Mouse (Mus musculus): ENCODE results near the gene Agtrap. TPM values are rescaled to one million over a fixed set of nuclear protein-coding genes. Genes with fewer than 3 reads are reported as not detected.

The Agtrap gene
- polyA plus RNA-seq, 1 experiment = 34.7 TPM

DNA sequence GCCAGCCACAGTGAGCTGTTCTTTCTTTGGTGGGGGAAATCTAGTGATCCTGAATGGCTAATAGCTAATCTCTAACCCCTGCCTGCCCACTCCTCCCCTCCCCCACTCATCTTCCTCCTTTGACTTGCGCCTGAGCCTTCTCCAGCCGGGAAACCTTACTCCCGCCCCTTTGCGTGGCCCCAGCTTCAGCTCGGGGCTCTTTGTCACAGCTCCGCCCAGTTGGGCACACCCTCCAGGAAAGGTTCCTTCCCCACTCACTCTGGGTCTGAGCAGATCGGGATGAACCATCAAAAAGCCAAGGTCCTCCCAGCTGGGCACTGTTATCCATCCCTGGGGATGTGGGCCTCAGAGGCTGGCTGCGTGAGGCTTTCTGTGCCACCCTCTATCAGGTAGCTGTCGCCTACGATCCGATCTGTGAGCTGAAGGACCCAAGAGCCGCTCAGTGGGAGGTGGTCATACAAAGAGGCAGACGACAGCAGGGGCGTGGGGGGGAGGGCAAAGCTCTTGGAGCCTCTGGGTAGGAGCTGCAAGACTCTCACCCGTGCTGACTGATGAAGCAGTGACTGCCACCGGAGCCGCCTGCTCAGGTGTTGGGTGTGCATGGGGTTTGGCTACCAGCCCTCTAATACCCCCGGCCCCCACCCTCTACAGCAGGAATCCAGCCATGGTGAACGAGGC is 46.8 kb downstream of the Agtrap start:
- peak overlapping the region; percentile 85 for H3K27ac ChIP-seq (ENCODE audit: insufficient read depth, low read depth, low read length)
- H3K4me3 ChIP-seq (ENCODE audit: insufficient read depth, low read length) = peak overlapping the region; percentile 79

DNA sequence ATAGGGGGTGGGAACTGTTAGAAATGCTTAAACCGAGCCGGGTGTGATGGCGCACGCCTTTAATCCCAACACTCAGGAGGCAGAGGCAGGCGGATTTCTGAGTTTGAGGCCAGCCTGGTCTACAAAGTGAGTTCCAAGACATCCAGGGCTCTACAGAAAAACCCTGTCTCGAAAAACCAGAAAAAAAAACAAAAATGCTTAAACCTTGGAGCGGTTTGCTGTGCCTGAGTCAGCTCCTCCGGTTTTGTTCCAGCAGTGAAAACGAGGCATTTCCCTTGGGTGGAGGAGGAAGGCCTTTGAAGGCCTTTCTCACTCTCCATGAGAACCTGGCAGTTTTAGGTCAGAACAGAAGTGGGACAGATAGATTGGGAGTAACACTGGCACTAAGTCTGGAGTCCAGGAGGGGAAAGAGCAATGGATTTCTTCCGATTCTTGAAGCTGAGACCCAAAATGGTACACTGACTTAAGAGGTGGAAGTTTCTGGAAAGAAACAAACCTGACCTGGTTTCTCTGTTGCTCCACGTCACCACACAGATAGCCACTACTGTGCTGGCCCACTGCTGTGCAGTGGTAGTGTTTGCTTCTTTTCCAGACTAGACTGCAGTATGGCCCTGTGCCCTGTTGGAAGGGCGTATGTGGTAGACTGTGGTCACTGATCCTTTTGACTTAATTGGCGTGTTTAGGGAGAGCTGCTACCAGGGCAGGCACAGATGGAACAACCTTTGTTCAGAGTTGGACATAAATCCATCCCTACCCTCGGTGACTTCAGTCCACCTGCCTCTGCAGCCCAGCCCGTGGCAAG is 47.6 kb downstream of the Agtrap start:
- Histone ChIP-seq H3K27ac (ENCODE audit: insufficient read depth, low read depth, low read length) (peak overlapping the region; percentile 79), H3K4me3 (ENCODE audit: insufficient read depth, low read length) (peak overlapping the region; percentile 79), H3K4me1 (ENCODE audit: control insufficient read depth, insufficient read depth, low read length) (peaks cover 25% of the 10 kb centered on the region)
- TF ChIP-seq CTCF (IDR thresholded peaks at IDR 0.05; ENCODE audit: low read depth, low read length) = no peak
- TF ChIP-seq POLR2A (IDR thresholded peaks at IDR 0.05; ENCODE audit: borderline replicate concordance, low read depth, low read length) = no peak

More for the DNA sequence above, 46.8 kb downstream of the Agtrap start:
- H3K4me1 ChIP-seq (ENCODE audit: control insufficient read depth, insufficient read depth, low read length) = peaks cover 25% of the 10 kb centered on the region
- TF ChIP-seq POLR2A (IDR thresholded peaks at IDR 0.05; ENCODE audit: borderline replicate concordance, low read depth, low read length) (no peak), CTCF (IDR thresholded peaks at IDR 0.05; ENCODE audit: low read depth, low read length) (no peak)

DNA sequence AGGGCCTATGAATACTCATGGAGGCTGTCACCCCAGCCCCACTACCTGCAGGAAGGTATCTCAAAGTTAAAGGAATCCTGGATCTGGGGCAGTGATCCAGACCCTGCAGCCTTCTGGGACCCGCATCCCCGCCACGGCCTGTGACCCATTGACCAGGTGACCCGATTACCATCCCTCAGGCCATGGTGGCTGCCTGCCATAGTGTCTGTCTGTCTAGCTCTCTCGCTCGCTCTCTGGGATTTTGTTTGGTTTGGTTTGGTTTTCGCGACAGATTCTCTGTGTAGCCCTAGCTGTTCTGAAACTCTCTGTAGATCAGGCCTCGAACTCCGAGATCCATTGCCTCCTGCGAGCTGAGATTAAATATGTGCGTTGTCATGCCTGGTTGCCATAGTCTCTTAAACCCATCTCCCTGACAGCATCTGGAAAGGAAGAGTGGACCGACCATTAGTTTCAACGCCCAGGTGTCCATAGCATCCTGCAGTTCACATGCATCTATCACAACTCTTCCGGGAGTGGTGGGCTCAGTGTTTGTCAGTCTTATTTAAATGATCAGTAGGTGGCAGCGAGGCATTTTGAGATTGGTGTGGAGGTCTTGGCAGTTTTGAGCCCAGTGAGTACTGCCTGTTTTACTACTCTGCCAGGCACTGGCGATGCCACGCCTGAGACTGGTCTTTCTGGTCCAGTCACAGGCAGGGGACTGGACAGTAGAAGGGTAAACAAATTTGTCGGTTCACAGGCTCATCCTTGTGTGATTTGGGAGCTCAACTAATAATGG is 48.4 kb downstream of the Agtrap start:
- H3K4me1 ChIP-seq (ENCODE audit: control insufficient read depth, insufficient read depth, low read length) = peaks cover 25% of the 10 kb centered on the region

DNA sequence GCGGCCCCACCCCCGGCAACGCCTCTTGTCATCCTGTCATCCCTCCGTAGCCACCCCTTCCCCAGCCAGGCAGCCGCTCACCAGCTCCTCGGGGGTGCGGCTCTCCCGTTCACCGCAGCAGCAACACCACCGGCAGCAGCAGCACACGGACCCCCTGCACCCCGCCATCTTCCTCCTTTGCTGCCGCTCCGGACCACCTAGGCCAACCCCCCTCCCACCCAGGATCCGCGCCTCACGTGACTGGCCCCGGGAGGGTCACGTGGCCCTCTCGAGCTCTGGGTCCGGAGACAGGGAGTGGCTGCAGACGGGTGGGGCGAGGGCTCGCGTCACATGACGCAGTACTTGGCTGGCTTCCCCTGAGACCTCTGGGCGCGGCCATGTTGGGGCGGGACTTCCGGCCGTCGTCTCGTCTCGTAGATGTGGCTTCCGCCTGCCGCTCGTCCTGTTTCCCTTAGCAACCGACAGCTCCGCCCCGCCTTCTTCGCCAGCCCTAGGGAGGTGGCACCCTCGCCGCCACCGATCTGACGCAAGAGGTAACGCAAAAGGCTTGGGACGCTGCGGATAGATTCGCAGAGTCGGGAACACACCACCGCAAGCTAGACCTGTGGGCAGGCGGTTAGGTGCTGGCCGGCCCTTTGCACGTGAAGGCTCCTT is 49.1 kb downstream of the Agtrap start, which contains the start of the genes Clcn6 and Mthfr:
Clcn6 (minus strand) TSS at position 222 of the 654 bp plus-strand sequence.
Mthfr (plus strand) TSS at position 478 of the 654 bp plus-strand sequence.
- Histone ChIP-seq H3K4me3 (ENCODE audit: insufficient read depth, low read length) (peak within 1 kb of the TSS; percentile 82), H3K4me1 (ENCODE audit: control insufficient read depth, insufficient read depth, low read length) (peaks cover 23% of the 10 kb centered on the region), H3K27ac (ENCODE audit: insufficient read depth, low read depth, low read length) (peak within 1 kb of the TSS; percentile 83)
- TF ChIP-seq POLR2A (IDR thresholded peaks at IDR 0.05; ENCODE audit: borderline replicate concordance, low read depth, low read length) (no peak), CTCF (IDR thresholded peaks at IDR 0.05; ENCODE audit: low read depth, low read length) (no peak)

More for the DNA sequence above, 48.4 kb downstream of the Agtrap start:
- Histone ChIP-seq H3K27ac (ENCODE audit: insufficient read depth, low read depth, low read length) (peak overlapping the region; percentile 79), H3K4me3 (ENCODE audit: insufficient read depth, low read length) (peak overlapping the region; percentile 79)
- TF ChIP-seq CTCF (IDR thresholded peaks at IDR 0.05; ENCODE audit: low read depth, low read length) (no peak), POLR2A (IDR thresholded peaks at IDR 0.05; ENCODE audit: borderline replicate concordance, low read depth, low read length) (no peak)

DNA sequence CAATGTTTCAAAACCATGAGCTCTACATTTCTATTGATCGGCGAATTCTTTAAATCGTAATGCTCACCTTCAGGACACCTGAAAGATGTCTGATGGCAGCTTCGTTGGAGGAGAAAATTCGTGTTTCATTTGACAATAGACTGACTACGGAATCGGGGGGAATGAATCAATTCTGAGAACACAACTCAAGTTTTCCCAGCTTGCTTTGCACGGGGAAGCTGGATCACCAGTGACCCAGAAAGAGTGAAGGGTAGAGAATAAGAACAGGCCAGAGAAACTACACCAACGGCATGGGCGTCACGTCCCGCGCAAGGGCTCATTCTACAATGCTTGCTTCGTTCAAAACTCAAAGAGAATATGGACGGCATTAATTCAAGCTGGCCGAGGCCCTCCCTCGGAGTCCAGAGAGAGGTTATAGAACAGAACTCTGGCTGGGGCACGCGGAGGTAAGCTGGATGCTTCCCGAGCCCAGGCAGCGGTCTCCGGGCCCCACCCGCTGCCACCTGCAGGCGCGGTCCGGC is 49.7 kb downstream of the Agtrap start:
- TF ChIP-seq POLR2A (IDR thresholded peaks at IDR 0.05; ENCODE audit: borderline replicate concordance, low read depth, low read length) (no peak), CTCF (IDR thresholded peaks at IDR 0.05; ENCODE audit: low read depth, low read length) (no peak)
- Histone ChIP-seq H3K27ac (ENCODE audit: insufficient read depth, low read depth, low read length) (peak overlapping the region; percentile 83), H3K4me1 (ENCODE audit: control insufficient read depth, insufficient read depth, low read length) (peaks cover 23% of the 10 kb centered on the region), H3K4me3 (ENCODE audit: insufficient read depth, low read length) (peak overlapping the region; percentile 82)

DNA sequence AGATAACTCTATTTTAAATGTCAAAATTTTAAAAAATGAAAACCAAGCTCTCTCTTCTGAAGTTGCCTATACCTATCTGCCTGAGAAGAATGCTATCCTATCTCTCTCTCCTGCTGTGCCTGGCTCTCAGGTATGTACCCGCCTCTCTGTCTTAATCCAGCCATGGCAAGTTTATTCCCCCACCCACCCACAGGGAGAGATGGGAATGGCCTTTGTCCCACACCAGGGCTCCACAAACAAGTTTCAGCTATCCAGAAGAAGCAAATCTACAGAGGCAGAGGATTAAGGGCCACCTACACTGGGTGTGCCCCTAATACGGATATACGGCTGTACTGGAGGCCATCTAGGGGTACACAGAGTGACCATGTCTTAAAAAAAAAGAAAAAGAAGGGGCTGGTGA is 52.4 kb downstream of the Agtrap start:
- peaks cover 10% of the 10 kb centered on the region for H3K4me1 ChIP-seq (ENCODE audit: control insufficient read depth, insufficient read depth, low read length)
- TF ChIP-seq CTCF (IDR thresholded peaks at IDR 0.05; ENCODE audit: low read depth, low read length) (no peak), POLR2A (IDR thresholded peaks at IDR 0.05; ENCODE audit: borderline replicate concordance, low read depth, low read length) (no peak)
- no peak overlapping the region for H3K4me3 ChIP-seq (ENCODE audit: insufficient read depth, low read length)
- no peak overlapping the region for H3K27ac ChIP-seq (ENCODE audit: insufficient read depth, low read depth, low read length)

DNA sequence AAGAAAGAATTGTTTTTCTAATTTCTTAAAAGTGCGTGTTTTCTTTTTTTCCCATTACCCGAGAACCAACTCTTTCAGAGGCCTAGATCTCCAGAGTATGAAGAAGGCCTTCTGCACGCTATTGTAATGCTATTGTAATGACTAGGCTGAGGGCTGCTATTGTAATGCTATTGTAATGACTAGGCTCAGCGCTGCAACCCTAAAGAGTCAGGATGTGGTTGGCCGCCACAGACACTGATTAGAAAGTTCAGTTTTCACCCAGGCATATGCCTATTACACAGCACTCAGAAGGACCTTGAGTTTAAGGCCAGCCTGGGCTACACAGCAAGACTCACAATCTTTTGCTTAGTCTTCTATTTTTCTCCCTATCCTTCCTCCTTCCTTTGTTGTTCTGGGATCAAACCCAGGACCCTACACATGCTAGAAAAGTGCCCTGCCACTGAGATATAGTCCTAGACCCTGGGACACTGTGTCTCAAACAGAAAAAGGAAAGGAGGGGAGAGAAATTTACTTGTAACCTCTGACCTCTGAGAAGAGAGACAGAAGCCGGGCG is 53.9 kb downstream of the Agtrap start:
- peaks cover 7% of the 10 kb centered on the region for H3K4me1 ChIP-seq (ENCODE audit: control insufficient read depth, insufficient read depth, low read length)
- H3K4me3 ChIP-seq (ENCODE audit: insufficient read depth, low read length) = no peak overlapping the region
- TF ChIP-seq POLR2A (IDR thresholded peaks at IDR 0.05; ENCODE audit: borderline replicate concordance, low read depth, low read length) (no peak), CTCF (IDR thresholded peaks at IDR 0.05; ENCODE audit: low read depth, low read length) (no peak)
- no peak overlapping the region for H3K27ac ChIP-seq (ENCODE audit: insufficient read depth, low read depth, low read length)

DNA sequence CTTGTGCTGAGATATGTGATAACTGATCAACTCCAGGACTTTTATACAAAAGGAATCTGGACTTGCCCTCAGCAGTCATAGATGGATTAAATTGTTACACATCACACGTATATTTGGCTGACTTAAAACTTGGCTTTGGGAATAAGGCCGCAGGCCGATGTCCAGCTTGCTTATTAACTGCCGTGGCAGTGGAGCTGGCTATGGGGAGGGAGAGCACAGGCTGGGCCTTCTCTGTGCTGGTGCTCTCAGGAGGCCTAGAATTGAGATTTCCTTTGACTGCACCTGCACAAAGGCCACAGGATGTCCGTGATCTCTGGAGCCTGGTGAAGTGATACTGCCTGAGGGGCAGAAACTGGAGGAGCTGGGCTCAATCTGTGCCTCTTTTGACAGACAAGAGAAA is 57.3 kb downstream of the Agtrap start:
- no peak overlapping the region for H3K4me3 ChIP-seq (ENCODE audit: insufficient read depth, low read length)
- no peak overlapping the region for H3K27ac ChIP-seq (ENCODE audit: insufficient read depth, low read depth, low read length)
- H3K4me1 ChIP-seq (ENCODE audit: control insufficient read depth, insufficient read depth, low read length) = peaks cover 2% of the 10 kb centered on the region; the same call in 1 of the 2 replicates
- TF ChIP-seq CTCF (IDR thresholded peaks at IDR 0.05; ENCODE audit: low read depth, low read length) = no peak
- no peak for TF ChIP-seq POLR2A (IDR thresholded peaks at IDR 0.05; ENCODE audit: borderline replicate concordance, low read depth, low read length)
